Mouse (Mus musculus): Measurements from ENCODE around the gene Vamp2.

The Vamp2 gene

GRCm38 (mm10) chr11:69088103-69088855 lies at the start of gene Vamp2:
Vamp2 (plus strand) TSS chr11:69088490.
- peak; percentile 87 to 88 for DNase-seq (ENCODE audit: low read depth in 2 of 2, low spot score in 2 of 2)

- peak; percentile 50 to 76 for DNase-seq (ENCODE audit: low read depth in 2 of 2, low spot score in 2 of 2)
These were observed 42.5 kb upstream of the Vamp2 start, which contains the start of gene Aurkb for GRCm38 (mm10) chr11:69045531-69046394. Aurkb (plus strand) TSS chr11:69045647.

GRCm38 (mm10) chr11:69046395-69046774 lies 41.9 kb upstream of the Vamp2 start:
- DNase-seq (ENCODE audit: low read depth in 2 of 2, low spot score in 2 of 2) = no peak

GRCm38 (mm10) chr11:69047592-69047991 lies 40.7 kb upstream of the Vamp2 start:
- DNase-seq (ENCODE audit: low read depth in 2 of 2, low spot score in 2 of 2) = no peak

GRCm38 (mm10) chr11:69048151-69048550 lies 40.1 kb upstream of the Vamp2 start:
- DNase-seq (ENCODE audit: low read depth in 2 of 2, low spot score in 2 of 2) = no peak

- DNase-seq (ENCODE audit: low read depth in 2 of 2, low spot score in 2 of 2) = no peak
These were observed 37.5 kb upstream of the Vamp2 start for GRCm38 (mm10) chr11:69050748-69051147.

- no peak for DNase-seq (ENCODE audit: low read depth in 2 of 2, low spot score in 2 of 2)
These were observed 36.5 kb upstream of the Vamp2 start for GRCm38 (mm10) chr11:69051771-69052170.

GRCm38 (mm10) chr11:69052824-69053421 lies 35.4 kb upstream of the Vamp2 start:
- no peak for DNase-seq (ENCODE audit: low read depth in 2 of 2, low spot score in 2 of 2)

GRCm38 (mm10) chr11:69053848-69054247 lies 34.4 kb upstream of the Vamp2 start:
- no peak for DNase-seq (ENCODE audit: low read depth in 2 of 2, low spot score in 2 of 2)

GRCm38 (mm10) chr11:69058265-69058664 lies 30.0 kb upstream of the Vamp2 start:
- DNase-seq (ENCODE audit: low read depth in 2 of 2, low spot score in 2 of 2) = no peak

GRCm38 (mm10) chr11:69058729-69059356 lies 29.4 kb upstream of the Vamp2 start:
- DNase-seq (ENCODE audit: low read depth in 2 of 2, low spot score in 2 of 2) = no peak

- DNase-seq (ENCODE audit: low read depth in 2 of 2, low spot score in 2 of 2) = peak; percentile 88 to 91
These were observed 28.8 kb upstream of the Vamp2 start, which contains the start of gene Borcs6 for GRCm38 (mm10) chr11:69059357-69059974. Borcs6 (plus strand) TSS chr11:69059717.

GRCm38 (mm10) chr11:69059975-69060411 lies 28.3 kb upstream of the Vamp2 start:
- DNase-seq (ENCODE audit: low read depth in 2 of 2, low spot score in 2 of 2) = no peak

- no peak for DNase-seq (ENCODE audit: low read depth in 2 of 2, low spot score in 2 of 2)
These were observed 27.6 kb upstream of the Vamp2 start for GRCm38 (mm10) chr11:69060448-69061254.

- DNase-seq (ENCODE audit: low read depth in 2 of 2, low spot score in 2 of 2) = no peak
These were observed 26.9 kb upstream of the Vamp2 start for GRCm38 (mm10) chr11:69061255-69061912.

- peak; percentile 78 to 83 for DNase-seq (ENCODE audit: low read depth in 2 of 2, low spot score in 2 of 2)
These were observed 26.0 kb upstream of the Vamp2 start for GRCm38 (mm10) chr11:69062194-69062760.

- DNase-seq (ENCODE audit: low read depth in 2 of 2, low spot score in 2 of 2) = peak; percentile 98 to 99
These were observed 25.5 kb upstream of the Vamp2 start for GRCm38 (mm10) chr11:69062761-69063224.

- peak; percentile 87 to 90 for DNase-seq (ENCODE audit: low read depth in 2 of 2, low spot score in 2 of 2)
These were observed 24.7 kb upstream of the Vamp2 start for GRCm38 (mm10) chr11:69063413-69064201.
